Mouse (Mus musculus): ENCODE data around the gene Chchd10.

Chchd10 gene

GRCm38 (mm10) chr10:75949053-75950045, 16.4 kb downstream of the Chchd10 start:
- no peak for DNase-seq (ENCODE audit: low read depth, low spot score)

- DNase-seq (ENCODE audit: low read depth, low spot score) = peak; percentile 46
Measured at GRCm38 (mm10) chr10:75950791-75951210, 17.9 kb downstream of the Chchd10 start.

- peak; percentile 67 for DNase-seq (ENCODE audit: low read depth, low spot score)
Measured at GRCm38 (mm10) chr10:75951424-75952050, 18.6 kb downstream of the Chchd10 start.

- DNase-seq (ENCODE audit: low read depth, low spot score) = no peak
Measured at GRCm38 (mm10) chr10:75954381-75954811, 21.5 kb downstream of the Chchd10 start, which contains the start of gene Gm5134. TSS of gene Gm5134 (plus strand) at chr10:75954514.

- no peak for DNase-seq (ENCODE audit: low read depth, low spot score)
Measured at GRCm38 (mm10) chr10:75973846-75974245, 40.9 kb downstream of the Chchd10 start.

GRCm38 (mm10) chr10:75975216-75975615, 42.3 kb downstream of the Chchd10 start:
- peak; percentile 48 for DNase-seq (ENCODE audit: low read depth, low spot score)

GRCm38 (mm10) chr10:75978119-75978834, 45.3 kb downstream of the Chchd10 start:
- no peak for DNase-seq (ENCODE audit: low read depth, low spot score)

- DNase-seq (ENCODE audit: low read depth, low spot score) = no peak
Measured at GRCm38 (mm10) chr10:75978835-75979157, 45.9 kb downstream of the Chchd10 start.

GRCm38 (mm10) chr10:75979432-75979831, 46.5 kb downstream of the Chchd10 start:
- DNase-seq (ENCODE audit: low read depth, low spot score) = peak; percentile 41
